In the genomic region with DNA sequence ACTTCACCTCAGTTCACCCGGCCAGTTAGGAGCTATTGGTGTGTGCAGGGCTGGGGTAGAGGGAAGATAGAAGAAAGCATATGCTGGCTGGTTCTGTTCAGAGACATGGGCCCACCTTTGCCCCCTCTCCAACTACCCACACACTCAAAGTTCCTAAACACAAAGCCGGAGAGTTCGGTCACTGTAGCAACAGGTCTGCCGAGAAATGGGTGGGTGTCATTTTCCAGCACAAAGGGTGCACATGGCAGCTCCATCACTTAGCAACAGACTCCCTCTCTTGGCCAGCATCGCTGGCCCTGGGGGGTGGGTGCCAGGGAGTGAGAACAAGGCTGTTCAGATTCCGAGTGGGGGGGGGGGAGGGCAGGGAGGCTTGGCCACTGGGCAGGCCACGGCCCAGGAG, we compare ENCODE assay signal across 13 mouse cellular contexts. TPM values are rescaled to one million over a fixed set of nuclear protein-coding genes. Genes with fewer than 3 reads are reported as not detected.
DNase-seq lines count a peak whose midpoint lies in the region; ATAC-seq lines count a peak whose summit lies in the region.
"Had no signal": no experiment of that assay in that cellular context is flagged by ENCODE, and none has a peak within 500 bp of the region (broad histone marks: within the 10 kb centered on the region; RNA-seq: fewer than 3 reads in every experiment).

No protein-coding gene starts in this region.

- H3K4me1 ChIP-seq in embryonic facial prominence, embryonic 10.5 days, result peaks cover 30% of the 10 kb centered on the region
- peaks cover 25% of the 10 kb centered on the region for H3K4me1 ChIP-seq in forebrain, embryonic 12.5 days
- H3K4me1 ChIP-seq in midbrain, embryonic 14.5 days (ENCODE audit: control insufficient read depth, insufficient read depth, low read length), result peaks cover 7% of the 10 kb centered on the region

- 65% methylated on average over 7 of the region's 7 CpGs for WGBS in embryonic facial prominence, embryonic 10.5 days
- 51% methylated on average over 7 of the region's 7 CpGs for WGBS in forebrain, embryonic 12.5 days
- 39% methylated on average over 7 of the region's 7 CpGs for WGBS in midbrain, embryonic 14.5 days

- H3K27ac ChIP-seq in embryonic facial prominence, embryonic 10.5 days (replicated peaks), result peak overlapping the region; percentile 71
- peak overlapping the region; percentile 9; the same call in 1 of the 2 replicates for H3K27ac ChIP-seq in forebrain, embryonic 12.5 days
- H3K27ac ChIP-seq in midbrain, embryonic 14.5 days (replicated peaks; ENCODE audit: low read depth, low read length), result peak overlapping the region; percentile 75

- no peak overlapping the region for H3K9ac ChIP-seq in forebrain, embryonic 12.5 days
- H3K9ac ChIP-seq in midbrain, embryonic 14.5 days (replicated peaks; ENCODE audit: low read length), result no peak overlapping the region

- peaks cover 27% of the 10 kb centered on the region for H3K36me3 ChIP-seq in embryonic facial prominence, embryonic 10.5 days (replicated peaks)
- peaks cover 22% of the 10 kb centered on the region for H3K36me3 ChIP-seq in forebrain, embryonic 12.5 days (replicated peaks)
- H3K36me3 ChIP-seq in midbrain, embryonic 14.5 days (ENCODE audit: control insufficient read depth, insufficient read depth, low read length), result peaks cover 25% of the 10 kb centered on the region

- no peak overlapping the region for H3K4me3 ChIP-seq in embryonic facial prominence, embryonic 10.5 days
- no peak overlapping the region for H3K4me3 ChIP-seq in forebrain, embryonic 12.5 days (replicated peaks)
- H3K4me3 ChIP-seq in midbrain, embryonic 14.5 days (replicated peaks; ENCODE audit: low read depth, low read length), result no peak overlapping the region
- H3K4me3 ChIP-seq: erythroblast, embryonic 14.5 days; megakaryocyte, embryonic 14.5 days had no signal

- no peaks in the 10 kb centered on the region; the same call in 1 of the 2 replicates for H3K27me3 ChIP-seq in embryonic facial prominence, embryonic 10.5 days (replicated peaks; ENCODE audit: low read depth, poor library complexity, severe bottlenecking)
- no peaks in the 10 kb centered on the region for H3K27me3 ChIP-seq in forebrain, embryonic 12.5 days
- no peaks in the 10 kb centered on the region for H3K27me3 ChIP-seq in midbrain, embryonic 14.5 days (ENCODE audit: control insufficient read depth, insufficient read depth, low read length)

- peak; percentile 41; the same call in 1 of the 2 replicates for ATAC-seq in forebrain, embryonic 12.5 days (ENCODE audit: low FRiP score)
- peak; percentile 62 for ATAC-seq in midbrain, embryonic 14.5 days (ENCODE audit: low FRiP score, low TSS enrichment)

- no peak overlapping the region for H3K4me2 ChIP-seq in forebrain, embryonic 12.5 days
- no peak overlapping the region for H3K4me2 ChIP-seq in midbrain, embryonic 14.5 days (ENCODE audit: low read length)

- no peak for DNase-seq in embryonic facial prominence, embryonic 10.5 days (ENCODE audit: low spot score)
- peak; percentile 66 to 85 for DNase-seq in layer of hippocampus, adult 8-10 months (ENCODE audit: low spot score in 2 of 2)
- DNase-seq in midbrain, embryonic 14.5 days, result peak; percentile 68
- no peak for DNase-seq in heart, adult 9 months (ENCODE audit: low spot score in 2 of 2)
- DNase-seq in lung, postnatal 4 days, result no peak
- DNase-seq in adrenal gland, adult 8-10 months, result no peak
- DNase-seq: adrenal gland, postnatal 25 days; kidney, adult 9 months; liver had no signal

- no peaks in the 10 kb centered on the region for H3K9me3 ChIP-seq in embryonic facial prominence, embryonic 10.5 days
- H3K9me3 ChIP-seq in forebrain, embryonic 12.5 days, result no peaks in the 10 kb centered on the region
- H3K9me3 ChIP-seq in midbrain, embryonic 14.5 days (ENCODE audit: control insufficient read depth, low read length), result no peaks in the 10 kb centered on the region
- H3K9me3 ChIP-seq: G1E had no signal

RNA-seq across cellular contexts. Expression of gene Gpr37l1, which starts 8.4 kb away (rescaled TPM):
- not detected in 2 replicates for polyA plus RNA-seq in embryonic facial prominence, embryonic 10.5 days (2016; fragmentation: Nextera tagmentation; extraction: Ambion mirVana)
- polyA plus RNA-seq in forebrain, embryonic 12.5 days (2016; fragmentation: Nextera tagmentation; extraction: Ambion mirVana), result not detected in 2 replicates
- 100 to 1,000 TPM; 184 to 257 (median 204) TPM for total RNA-seq in layer of hippocampus, adult 8-10 months (2022)
- polyA plus RNA-seq in midbrain, embryonic 14.5 days (2014; fragmentation: Nextera tagmentation; extraction: Ambion mirVana), result 0.30 and 0.34 TPM in 2 replicates
- total RNA-seq in adrenal gland, adult 8-10 months (2022), result 1 to 10 TPM in 3 of 4 experiments, under 1 TPM in 1; 0.80 to 1.9 (median 1.3) TPM
- polyA plus RNA-seq: erythroblast, embryonic 14.5 days; G1E had no signal

RNA-seq across cellular contexts. Expression of gene Arl8a, which starts 12.4 kb away (rescaled TPM):
- polyA plus RNA-seq in embryonic facial prominence, embryonic 10.5 days (2016; fragmentation: Nextera tagmentation; extraction: Ambion mirVana), result 48.3 and 50.3 TPM in 2 replicates
- 113 and 119 TPM in 2 replicates for polyA plus RNA-seq in forebrain, embryonic 12.5 days (2016; fragmentation: Nextera tagmentation; extraction: Ambion mirVana)
- total RNA-seq in layer of hippocampus, adult 8-10 months (2022), result 100 to 1,000 TPM; 251 to 262 (median 254) TPM
- polyA plus RNA-seq in midbrain, embryonic 14.5 days (2014; fragmentation: Nextera tagmentation; extraction: Ambion mirVana), result 322 and 380 TPM in 2 replicates
- 10 to 100 TPM; 57.5 to 77.4 (median 68.5) TPM for total RNA-seq in adrenal gland, adult 8-10 months (2022)

RNA-seq across cellular contexts. Expression of gene Ptpn7, which starts 26.6 kb away (rescaled TPM):
- polyA plus RNA-seq in embryonic facial prominence, embryonic 10.5 days (2016; fragmentation: Nextera tagmentation; extraction: Ambion mirVana), result 1.3 and 2.1 TPM in 2 replicates
- 0.78 and 1.0 TPM in 2 replicates for polyA plus RNA-seq in forebrain, embryonic 12.5 days (2016; fragmentation: Nextera tagmentation; extraction: Ambion mirVana)
- under 1 TPM in 2 of 4 experiments, not detected in 2; 0.16 to 0.34 TPM for total RNA-seq in layer of hippocampus, adult 8-10 months (2022)
- 0.27 and 0.62 TPM in 2 replicates for polyA plus RNA-seq in midbrain, embryonic 14.5 days (2014; fragmentation: Nextera tagmentation; extraction: Ambion mirVana)
- total RNA-seq in adrenal gland, adult 8-10 months (2022), result 1 to 10 TPM; 1.4 to 1.5 (median 1.4) TPM

RNA-seq across cellular contexts. Expression of gene Lgr6, which starts 54.0 kb away (rescaled TPM):
- 0.73 and 1.1 TPM in 2 replicates for polyA plus RNA-seq in embryonic facial prominence, embryonic 10.5 days (2016; fragmentation: Nextera tagmentation; extraction: Ambion mirVana)
- polyA plus RNA-seq in forebrain, embryonic 12.5 days (2016; fragmentation: Nextera tagmentation; extraction: Ambion mirVana), result 0.36 and 0.42 TPM in 2 replicates
- total RNA-seq in layer of hippocampus, adult 8-10 months (2022), result 1 to 10 TPM; 1.4 to 2.2 (median 1.9) TPM
- polyA plus RNA-seq in midbrain, embryonic 14.5 days (2014; fragmentation: Nextera tagmentation; extraction: Ambion mirVana), result 0.87 and 0.98 TPM in 2 replicates
- 1 to 10 TPM in 2 of 4 experiments, under 1 TPM in 2; 0.40 to 2.2 (median 1.1) TPM for total RNA-seq in adrenal gland, adult 8-10 months (2022)
- polyA plus RNA-seq: erythroblast, embryonic 14.5 days had no signal

Comparison
In these comparisons a context has a peak if more than half of its experiments do, and no peak if none do; other contexts are left out.
1. DNase-seq: peak in layer of hippocampus, adult 8-10 months (2 of 2) and midbrain, embryonic 14.5 days (single experiment); none in embryonic facial prominence, embryonic 10.5 days (single experiment), heart, adult 9 months (0 of 2), lung, postnatal 4 days (0 of 2) and adrenal gland, adult 8-10 months (single experiment).
2. H3K27ac ChIP-seq: peak in every context shown above with its lines; median percentile 75 in midbrain, embryonic 14.5 days; 71 in embryonic facial prominence, embryonic 10.5 days; 9 in forebrain, embryonic 12.5 days.